Mouse (Mus musculus): ENCODE measurements around the gene Kcnk7.

The Kcnk7 gene

DNA sequence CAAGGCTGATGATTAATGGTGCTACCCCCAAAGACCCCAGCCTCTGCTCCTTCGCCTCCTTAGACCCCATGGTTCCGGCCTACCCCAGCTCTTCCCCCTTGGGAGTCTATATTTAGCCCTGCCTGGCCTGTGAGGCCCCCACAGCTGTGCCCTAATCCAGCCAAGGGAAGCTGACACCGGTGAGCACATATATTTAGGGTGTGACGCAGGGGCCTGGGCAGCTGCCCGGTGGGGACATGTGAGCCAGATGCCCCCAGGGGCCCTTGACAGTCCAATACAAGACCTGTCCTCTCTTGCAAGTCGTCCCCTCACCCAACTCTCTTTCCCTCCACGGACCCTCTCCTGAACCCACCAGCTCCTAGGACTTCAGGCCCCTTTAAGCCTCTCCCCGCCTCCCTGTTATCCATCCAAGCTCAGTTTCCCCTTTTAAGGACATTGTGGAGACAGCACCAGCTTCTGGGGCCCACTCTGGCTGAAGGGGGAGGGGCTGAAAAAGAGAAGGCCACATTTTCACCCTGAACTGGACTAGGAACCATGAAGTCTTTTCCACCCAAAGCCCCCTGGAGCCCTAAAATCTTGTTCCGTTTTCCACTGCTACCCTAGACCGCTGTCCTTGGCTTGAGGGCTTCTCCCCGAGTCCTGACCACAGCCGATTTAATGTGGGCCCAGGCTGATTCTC is 21.0 kb downstream of the Kcnk7 start:
- DNase-seq (ENCODE audit: low read depth, low spot score), result no peak

DNA sequence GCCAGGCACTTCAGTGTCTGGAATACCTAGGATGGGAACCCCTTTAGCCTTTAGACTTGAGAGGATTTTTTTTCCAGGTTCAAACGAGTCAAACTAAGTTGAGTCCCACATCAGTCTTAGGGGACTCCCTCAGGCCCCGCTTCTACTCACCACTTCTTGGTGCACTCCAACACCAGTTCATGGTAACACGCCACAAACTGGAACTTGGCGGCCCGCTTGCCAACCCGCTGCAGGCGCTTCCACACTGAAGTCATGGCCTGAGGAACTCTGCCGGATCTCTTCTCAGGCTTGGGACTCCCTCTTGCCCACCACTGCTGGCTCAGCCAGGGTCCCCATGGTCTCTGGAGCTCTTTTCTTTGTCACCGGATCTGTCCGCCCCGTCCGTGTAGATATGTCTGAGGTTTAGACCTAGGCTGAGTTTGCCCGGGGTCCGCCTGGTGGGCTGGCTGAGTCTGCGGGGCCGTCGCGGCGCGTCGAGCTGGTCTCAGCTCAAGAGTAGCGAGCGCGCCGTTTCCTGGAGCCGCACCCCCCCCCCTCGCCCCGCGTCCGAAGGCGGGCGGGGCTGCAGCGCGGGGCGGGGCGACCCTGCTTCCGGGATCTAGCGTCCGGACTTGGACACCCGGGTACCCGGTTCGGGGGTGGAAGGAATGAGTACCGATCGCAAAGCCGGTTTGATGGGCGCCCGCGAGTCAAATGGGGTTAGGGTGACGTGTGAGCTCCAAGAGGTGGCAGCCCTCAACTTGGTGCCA is 21.8 kb downstream of the Kcnk7 start, which contains the start of gene Ehbp1l1:
Gene Ehbp1l1 (minus strand): TSS at position 551 of the 749 bp plus-strand sequence.
- DNase-seq (ENCODE audit: low read depth, low spot score), result no peak

DNA sequence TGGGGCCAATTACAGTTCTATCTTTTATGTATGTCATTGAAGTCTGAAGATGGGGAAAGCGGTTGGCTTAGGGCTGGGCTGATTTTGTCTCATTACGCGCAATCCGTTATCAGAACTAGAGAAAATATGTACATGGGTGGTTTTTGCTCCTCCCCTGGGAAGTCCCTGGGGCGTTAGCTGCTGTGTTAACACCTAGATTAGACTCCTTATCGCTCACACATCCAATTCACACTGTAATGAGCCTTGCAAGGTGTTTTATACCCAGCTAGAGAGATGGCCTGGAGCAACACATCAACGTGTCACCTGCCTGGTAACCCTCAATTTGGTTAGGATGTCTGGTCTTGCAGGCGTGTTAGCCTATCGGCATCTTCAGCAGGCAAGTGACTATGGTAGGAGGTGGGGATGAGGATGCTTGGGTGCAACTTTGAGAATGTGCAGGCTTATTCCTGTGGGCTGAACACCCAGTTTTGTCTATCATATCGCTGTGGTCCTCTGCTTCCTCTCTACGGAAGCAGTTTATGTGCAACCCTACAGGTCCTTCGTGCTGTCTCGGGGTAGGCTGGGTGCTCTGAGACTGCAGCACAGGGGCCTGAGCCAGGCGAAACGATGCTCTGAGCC is 22.9 kb downstream of the Kcnk7 start:
- no peak for DNase-seq (ENCODE audit: low read depth, low spot score)

DNA sequence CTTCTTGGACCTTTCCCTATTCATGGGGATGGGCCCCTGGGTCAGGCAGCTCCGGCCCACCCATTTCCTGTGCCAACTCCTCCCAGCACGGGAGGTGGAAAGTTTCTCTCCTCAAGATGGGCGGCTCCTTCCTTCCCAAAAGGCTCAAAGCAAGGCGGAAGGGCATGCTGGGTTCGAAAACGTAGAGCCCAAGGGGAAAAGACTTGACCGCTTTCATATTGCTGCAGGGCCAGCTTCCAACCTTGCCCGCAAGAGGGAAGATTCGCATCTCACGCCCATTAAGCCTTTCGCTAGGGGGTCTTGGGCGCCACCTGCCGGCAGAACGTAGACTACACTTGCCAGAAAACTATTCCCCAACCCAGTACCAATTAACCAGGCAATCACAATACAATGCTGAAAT is 23.5 kb downstream of the Kcnk7 start:
- peak; percentile 48 for DNase-seq (ENCODE audit: low read depth, low spot score)

DNA sequence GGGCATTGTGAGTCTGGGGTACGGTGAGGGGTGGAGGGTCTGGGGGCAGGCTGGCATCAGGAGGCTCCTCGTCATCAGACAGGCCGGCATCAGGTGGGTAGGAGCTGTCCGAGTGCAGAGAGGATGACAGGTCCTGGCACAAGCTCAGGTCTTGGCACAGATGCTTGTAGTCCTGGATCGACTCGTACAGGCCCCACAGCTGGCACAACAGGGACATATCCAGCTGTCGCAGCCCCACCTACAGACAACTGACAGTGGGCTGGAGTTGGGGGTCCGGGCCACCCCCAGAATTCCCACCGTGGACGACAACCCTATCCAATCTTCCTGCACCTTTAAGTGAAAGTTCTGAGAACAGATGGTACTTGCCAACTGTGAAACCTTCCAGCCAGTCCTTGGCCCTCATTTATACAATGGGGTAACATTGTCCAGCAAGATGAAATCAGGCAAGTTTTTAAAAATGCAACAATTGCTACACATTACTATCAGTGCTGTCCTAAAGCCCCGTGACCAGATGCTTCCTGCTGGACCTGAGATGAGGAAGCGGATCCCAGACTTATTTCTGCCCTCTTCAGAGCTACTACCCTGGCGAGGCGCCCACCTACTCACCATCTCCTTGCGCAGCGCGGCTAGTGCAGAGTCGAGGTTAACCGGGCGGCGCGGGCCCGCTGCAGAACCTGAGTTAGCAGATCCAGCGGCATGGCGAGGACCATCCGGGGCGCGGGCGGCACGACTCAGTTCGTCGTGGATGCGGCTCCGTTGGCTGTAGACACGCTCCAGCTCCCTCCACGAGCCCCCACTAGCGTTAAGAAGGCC is 24.7 kb downstream of the Kcnk7 start:
- no peak for DNase-seq (ENCODE audit: low read depth, low spot score)

DNA sequence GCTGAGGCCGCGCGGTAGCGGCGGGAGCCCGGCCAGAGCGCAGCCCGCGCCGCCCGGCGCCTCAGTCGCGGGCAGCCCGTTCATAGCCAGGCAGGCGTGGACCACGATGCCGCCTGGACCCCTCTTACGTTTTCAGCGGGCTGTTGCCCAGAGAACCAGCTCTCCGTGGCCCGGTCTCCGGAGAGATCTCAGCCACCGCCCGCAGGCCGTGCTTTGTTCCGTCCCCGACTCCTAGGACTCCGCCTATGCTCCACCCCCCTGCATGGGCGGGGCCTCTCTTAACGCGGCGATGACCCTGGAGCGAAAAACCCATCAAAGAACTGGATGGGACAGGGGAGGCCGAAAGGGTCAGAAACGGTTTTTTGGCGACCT is 25.3 kb downstream of the Kcnk7 start, which contains the start of gene Fam89b:
Gene Fam89b (minus strand): TSS at position 210 of the 372 bp plus-strand sequence.
- peak; percentile 62 for DNase-seq (ENCODE audit: low read depth, low spot score)

DNA sequence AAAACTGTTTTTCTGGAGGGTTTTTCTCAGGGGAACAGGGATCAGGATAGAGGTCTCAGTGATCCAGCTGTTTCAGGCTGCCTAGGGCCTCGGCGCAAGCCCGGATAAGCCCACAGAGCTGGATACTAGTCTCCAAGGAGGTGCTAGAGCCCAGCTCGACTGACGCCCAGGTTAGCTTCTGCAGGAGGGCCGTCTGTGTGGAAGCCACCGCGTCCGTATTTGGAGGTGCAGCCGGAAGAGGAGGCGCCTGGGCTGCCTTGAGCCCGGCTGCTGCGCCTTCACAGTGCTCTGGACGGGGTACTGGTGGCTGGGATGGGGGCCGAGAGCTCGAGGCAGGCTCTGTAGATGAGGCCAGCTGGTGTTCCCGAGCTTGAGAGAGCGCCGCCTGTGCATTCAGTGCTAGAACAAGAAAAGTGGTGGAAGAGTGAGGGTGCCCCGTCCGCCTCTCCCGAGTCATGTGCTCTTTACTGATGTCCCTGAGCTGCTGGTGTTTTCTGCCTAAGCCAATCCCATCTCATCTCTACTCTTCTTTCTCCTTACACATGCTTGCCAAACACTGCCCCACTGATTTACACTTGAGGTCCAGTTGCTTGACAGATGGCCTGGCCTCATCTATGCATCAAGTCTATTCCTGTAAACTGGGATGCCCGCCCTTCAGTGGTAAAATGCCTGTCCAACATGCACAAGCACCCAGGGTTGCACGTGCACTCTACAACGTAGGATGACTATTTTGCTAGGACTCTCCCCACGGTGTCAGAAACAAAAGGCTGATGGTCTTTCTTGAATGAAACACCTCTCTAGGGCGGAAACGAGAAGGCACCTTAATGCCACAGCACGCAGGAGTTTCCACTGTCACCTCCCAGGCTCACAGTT is 26.4 kb downstream of the Kcnk7 start:
- DNase-seq (ENCODE audit: low read depth, low spot score), result no peak

DNA sequence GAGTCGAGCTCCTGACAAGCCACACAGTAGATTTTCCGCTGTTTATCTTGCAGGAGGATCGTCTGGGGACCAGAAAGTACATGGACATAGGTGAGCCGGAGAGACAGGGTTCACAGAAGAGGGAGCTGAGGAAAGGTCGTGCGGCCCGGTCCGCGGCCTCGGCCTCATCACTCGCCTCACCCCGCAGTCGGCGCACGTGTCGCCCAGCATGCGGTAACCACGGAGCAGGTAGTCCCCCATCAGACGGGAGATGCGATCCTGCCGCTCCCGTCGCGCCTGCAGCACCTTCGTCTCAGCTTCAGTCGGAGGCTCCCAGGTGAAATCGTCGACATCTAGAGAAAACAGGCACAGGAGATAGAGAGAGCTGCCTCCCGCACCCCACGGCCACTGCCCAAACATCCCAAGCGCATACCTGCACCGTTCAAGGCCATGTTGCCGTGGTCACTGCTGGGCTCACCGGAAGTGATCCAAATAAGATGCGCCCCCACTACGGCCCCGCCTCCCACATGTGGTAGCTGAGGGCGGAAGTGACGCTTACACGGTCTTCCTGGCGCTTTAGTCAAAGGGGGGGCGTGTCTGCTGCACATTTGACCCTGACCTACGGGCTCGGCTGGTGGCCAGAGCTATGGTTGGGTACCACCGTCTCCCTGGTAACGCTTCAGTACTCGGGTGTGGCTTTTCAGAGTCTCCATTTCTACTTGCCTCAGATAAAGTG is 27.3 kb downstream of the Kcnk7 start:
- peak; percentile 92 for DNase-seq (ENCODE audit: low read depth, low spot score)

DNA sequence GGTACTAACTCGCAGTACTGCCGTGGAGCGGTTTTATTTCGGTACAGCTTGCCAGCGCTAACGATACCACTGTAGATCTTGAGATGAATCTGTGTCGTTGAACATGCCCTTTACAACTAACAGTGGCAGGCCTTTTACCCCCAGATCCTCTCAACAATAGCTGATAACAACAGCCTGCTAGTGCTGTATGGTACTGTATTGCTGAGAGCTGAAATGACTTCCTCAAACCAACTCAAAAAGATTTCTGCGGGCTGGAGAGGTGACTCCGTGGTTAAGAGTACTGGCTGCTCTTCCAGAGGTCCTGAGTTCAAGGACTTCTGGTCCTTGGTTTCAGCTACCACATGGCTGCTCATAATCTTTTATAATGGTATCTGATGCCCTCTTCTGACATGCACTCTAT is 30.2 kb downstream of the Kcnk7 start:
- DNase-seq (ENCODE audit: low read depth, low spot score), result no peak

DNA sequence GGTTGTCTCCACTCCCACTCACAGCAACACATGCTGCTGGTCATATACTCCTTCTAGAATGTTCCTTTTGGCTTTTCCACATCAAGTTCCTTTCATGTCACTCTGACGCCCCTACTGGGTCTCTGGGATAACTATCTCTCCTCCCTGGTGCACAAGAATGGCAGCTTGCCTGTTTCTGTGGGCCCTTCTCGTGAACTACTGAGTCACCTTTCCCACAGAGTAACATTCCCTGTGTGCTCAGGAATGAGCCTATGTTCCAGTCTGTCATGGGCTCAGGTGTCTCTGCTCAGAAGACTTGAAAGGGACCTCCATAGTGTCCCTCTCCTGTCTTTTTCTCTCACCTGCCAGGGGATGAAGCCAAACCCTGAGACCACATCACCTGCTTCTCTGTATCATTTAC is 35.3 kb downstream of the Kcnk7 start:
- DNase-seq (ENCODE audit: low read depth, low spot score), result no peak

DNA sequence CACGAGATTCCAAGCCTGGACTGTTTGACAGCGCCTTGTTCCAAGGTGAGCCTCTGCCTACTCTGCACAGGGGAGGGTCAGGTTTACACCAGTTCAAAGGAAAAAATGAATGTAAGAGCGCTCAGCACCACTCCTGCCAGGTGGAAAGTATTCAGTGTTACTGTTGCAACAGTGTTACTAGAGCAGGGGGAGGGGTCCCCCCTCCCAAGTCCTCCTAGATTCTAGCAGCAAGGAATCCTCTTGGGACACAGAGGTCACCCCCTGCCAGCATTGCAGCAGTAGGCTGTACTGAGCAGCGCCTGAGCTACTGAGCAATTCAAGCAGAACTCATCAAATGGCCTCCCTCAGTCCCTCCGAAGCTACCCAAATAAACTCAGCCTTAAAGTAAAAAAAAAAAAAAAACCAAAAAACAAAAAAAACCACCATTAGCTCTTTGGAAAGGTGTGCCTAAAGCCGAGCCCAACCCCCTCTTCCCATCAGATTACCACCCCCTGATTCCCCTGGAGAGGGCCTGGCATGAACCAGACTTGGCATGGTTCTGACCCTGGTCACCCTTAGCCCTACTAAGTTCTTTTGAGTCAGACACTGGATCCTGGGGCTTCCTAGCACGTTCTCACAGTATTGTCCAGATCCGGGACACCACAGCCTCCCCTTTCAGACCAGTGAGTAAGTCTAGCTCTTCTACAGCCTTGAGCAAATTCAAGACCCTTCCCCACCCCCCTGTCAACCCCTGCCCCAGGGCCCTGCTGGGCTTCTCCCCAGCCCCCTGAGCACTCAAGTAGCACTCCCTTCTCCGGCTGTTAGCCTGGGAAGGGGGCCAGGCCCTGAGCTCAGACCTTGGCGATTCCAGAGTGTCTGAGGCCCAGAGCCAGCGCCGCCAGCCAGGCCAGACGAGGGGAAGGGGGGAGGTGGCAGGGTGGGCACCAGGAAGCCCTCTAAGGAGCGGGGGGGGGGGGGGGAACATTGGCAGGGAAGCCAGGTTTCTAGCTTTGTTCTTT is 36.5 kb downstream of the Kcnk7 start, which contains the start of gene Ltbp3:
Gene Ltbp3 (plus strand): TSS at position 585 of the 998 bp plus-strand sequence.
- DNase-seq (ENCODE audit: low read depth, low spot score), result no peak

DNA sequence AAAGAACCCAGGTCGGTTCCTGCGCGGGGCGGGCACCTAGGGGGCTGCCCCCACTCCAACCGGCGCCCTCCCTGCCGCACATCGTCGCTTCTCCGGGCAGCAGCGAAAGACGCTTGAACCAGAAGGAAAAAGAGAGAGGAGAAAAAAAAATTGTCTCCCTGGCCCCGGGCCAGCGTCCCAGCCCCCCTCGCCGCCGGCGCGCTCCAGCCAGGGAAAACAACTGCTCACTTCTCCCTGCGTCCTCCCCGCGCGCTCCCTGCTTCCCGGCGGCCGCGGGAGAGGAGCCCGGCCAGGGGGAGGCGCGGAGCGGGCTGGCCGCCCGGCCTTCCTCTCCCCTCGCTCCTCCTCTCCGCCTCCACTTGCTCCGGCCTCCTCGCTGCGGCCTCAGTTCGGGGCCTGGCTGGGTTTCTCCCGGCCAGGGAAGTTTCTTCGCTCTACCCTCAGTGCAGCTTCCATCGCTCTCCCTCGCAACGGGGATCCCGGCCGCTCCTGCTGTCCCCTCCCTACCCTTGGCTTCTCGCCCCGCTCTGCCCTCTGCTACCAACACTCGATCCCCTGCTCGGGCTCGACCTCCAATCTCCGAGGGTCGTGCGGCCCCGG is 37.6 kb downstream of the Kcnk7 start:
- no peak for DNase-seq (ENCODE audit: low read depth, low spot score)

DNA sequence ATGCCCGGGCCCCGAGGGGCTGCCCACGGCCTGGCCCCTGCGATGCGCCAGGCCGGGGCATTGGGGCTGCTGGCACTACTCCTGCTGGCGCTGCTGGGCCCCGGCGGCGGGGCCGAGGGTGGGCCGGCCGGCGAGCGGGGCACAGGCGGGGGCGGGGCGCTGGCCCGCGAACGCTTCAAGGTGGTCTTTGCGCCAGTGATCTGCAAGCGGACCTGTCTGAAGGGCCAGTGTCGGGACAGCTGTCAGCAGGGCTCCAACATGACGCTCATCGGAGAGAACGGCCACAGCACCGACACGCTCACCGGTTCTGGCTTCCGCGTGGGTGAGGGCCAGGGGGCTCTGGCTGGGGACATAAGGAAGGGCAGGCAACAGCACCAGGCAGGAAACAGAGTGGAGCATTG is 38.1 kb downstream of the Kcnk7 start:
- no peak for DNase-seq (ENCODE audit: low read depth, low spot score)

DNA sequence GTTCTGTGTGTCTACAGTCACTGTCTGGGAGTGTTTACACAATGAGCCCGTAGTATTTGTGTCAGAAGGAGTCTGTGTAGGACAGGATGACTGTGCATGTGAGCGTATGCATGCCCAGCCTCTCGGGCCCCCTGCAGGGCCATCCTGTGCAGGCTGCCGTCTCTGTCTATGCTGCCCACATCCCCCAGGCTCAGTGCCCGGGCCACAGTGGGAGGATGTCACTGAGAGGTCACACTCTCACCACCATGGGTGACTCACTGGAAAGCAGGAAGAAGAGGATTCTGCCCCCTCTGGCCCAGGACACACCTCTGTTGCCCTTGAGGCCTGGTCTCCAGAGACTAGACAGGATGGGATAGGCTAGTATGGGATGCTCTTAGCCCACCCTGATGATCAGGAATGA is 39.4 kb downstream of the Kcnk7 start:
- DNase-seq (ENCODE audit: low read depth, low spot score), result no peak

DNA sequence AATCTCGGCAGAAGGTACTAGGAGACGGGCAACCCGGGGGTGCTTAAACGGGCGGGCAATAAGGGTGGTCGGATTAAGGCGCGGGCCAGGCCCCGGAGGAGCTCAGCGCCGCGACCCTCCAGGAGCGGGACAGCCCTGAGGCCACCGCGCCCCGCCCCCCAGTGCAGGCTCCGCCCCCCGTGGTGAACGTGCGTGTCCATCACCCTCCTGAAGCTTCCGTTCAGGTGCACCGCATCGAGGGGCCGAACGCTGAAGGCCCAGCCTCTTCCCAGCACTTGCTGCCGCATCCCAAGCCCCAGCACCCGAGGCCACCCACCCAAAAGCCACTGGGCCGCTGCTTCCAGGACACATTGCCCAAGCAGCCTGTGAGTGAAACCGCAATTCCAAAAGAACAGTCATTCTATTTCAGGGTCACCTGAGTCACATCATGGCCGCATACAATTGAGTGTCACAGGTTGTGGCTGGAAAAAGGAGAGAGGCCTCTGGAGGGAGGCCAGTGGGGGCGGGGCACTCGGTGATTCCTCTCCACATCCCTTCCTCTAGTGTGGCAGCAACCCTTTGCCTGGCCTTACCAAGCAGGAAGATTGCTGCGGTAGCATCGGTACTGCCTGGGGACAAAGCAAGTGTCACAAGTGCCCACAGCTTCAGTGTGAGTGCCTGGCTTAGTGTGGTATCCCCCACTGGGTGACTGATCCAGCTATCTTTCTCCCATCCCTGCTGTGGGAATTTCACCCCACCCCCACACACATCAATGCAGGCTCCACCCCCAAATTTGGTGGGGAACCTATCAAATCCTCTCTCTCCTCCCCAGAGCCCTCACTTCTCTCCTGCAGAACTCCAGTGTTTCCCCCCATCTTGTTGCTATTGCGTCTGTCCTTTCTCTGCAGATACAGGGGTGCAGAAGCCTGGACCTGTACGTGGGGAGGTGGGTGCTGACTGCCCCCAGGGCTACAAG is 41.9 kb downstream of the Kcnk7 start:
- DNase-seq (ENCODE audit: low read depth, low spot score), result no peak

DNA sequence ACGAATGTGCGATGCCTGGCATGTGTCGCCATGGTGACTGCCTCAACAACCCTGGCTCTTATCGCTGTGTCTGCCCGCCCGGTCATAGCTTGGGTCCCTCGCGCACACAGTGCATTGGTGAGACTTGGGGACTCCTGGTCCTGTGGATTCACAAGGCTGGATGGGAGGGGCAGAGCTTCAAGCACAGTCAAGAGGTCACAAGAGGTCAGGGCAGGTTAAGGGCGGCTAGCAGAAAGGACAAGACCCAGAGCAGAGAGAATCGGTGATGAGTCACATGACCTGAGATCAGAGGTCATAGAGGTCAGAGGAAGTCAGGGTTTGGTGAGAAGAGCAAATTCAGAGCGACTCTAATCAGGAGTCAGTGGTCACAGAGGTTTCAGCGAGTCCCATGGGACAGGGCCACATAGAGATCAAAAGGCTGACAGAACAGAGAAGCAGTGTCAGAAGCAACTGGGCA is 42.8 kb downstream of the Kcnk7 start:
- DNase-seq (ENCODE audit: low read depth, low spot score), result no peak

DNA sequence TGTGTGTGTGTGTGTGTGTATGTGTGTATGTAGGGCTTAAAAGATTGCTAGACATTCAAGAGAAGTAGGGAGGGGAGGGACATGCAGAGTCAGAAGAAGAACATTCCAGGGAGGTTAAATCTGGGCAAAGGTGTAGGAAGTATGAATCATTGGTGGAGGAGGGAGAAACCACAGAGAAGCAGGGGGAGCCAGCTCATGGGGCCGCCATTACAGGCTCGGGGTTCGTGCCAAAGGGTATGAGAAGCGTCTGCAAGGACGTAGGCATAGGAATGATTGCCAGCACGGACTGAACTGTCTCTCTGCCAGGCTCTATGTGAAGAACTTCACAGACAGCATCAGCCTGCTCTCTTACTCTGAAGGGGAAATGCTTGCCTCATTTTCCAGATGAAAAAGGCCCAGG is 45.3 kb downstream of the Kcnk7 start:
- peak; percentile 50 for DNase-seq (ENCODE audit: low read depth, low spot score)

Measured in telencephalon, adult 2 months (tissue).